Mouse (Mus musculus) intestine, embryonic 16.5 days (tissue): ENCODE results near the gene Nkx2-1. TPM values are rescaled to one million over a fixed set of nuclear protein-coding genes. Genes with fewer than 3 reads are reported as not detected.

ENCODE experiments used
- ATAC-seq: fragments of 200-750 bp; cut with Nextera tagmentation; 2 replicates; pipeline ENCODE4 v1.8.0; 2017; ENCODE audit warnings: moderate TSS enrichment, moderate library complexity
- H3K27ac ChIP-seq: fragments of 300-500 bp; sonication (generic); 2 replicates; pipeline ENCODE4 v1.5.1; 2014; ENCODE audit warnings: mild to moderate bottlenecking, low read length
- H3K27me3 ChIP-seq: fragments of 300-500 bp; sonication (generic); replicated peaks from 2 replicates; pipeline ENCODE4 v1.6.1; 2014; ENCODE audit warnings: low read length, control low read depth, mixed read lengths; ENCODE audit not compliant: control insufficient read depth, insufficient read depth
- H3K36me3 ChIP-seq: fragments of 300-500 bp; sonication (generic); 2 replicates; pipeline ENCODE4 v1.6.1; 2014; ENCODE audit warnings: low read length, control low read depth; ENCODE audit not compliant: control insufficient read depth, insufficient read depth
- H3K4me1 ChIP-seq: fragments of 300-500 bp; sonication (generic); 2 replicates; pipeline ENCODE4 v1.6.1; 2014; ENCODE audit warnings: low read length, control low read depth, mixed read lengths; ENCODE audit not compliant: control insufficient read depth, insufficient read depth
- H3K4me2 ChIP-seq: fragments of 300-500 bp; sonication (generic); 2 replicates; pipeline ENCODE4 v1.6.1; 2014; ENCODE audit warnings: low read depth, low read length, control low read depth
- H3K4me3 ChIP-seq: fragments of 300-500 bp; sonication (generic); 2 replicates; pipeline ENCODE4 v1.5.1; 2014; ENCODE audit warnings: mild to moderate bottlenecking, low read length
- H3K9ac ChIP-seq: fragments of 300-500 bp; sonication (generic); 2 replicates; pipeline ENCODE4 v1.6.1; 2014; ENCODE audit warnings: low read depth, low read length
- H3K9me3 ChIP-seq: fragments of 300-500 bp; sonication (generic); 2 replicates; pipeline ENCODE4 v1.6.1; 2016; ENCODE audit warnings: low read length, control low read depth; ENCODE audit not compliant: control insufficient read depth
- WGBS: fragments of 180-500 bp; shearing (Covaris S2); extraction: QIAGEN DNeasy Blood & Tissue Kit; methylation state at CpG from one replicate; pipeline ENCODE4 v1.1.7; 2014; 5-methylcytosine and 5-hydroxymethylcytosine counted together
- polyA plus RNA-seq: library from polyadenylated mRNA; unstranded; fragments of >200 nt; fragmentation: Nextera tagmentation; extraction: Ambion mirVana; gene quantifications from 2 replicates; pipeline ENCODE4 v1.2.1, GENCODE M21; 2015

Nkx2-1 gene
- polyA plus RNA-seq, 1 experiment from 2014 or later: not detected

DNA sequence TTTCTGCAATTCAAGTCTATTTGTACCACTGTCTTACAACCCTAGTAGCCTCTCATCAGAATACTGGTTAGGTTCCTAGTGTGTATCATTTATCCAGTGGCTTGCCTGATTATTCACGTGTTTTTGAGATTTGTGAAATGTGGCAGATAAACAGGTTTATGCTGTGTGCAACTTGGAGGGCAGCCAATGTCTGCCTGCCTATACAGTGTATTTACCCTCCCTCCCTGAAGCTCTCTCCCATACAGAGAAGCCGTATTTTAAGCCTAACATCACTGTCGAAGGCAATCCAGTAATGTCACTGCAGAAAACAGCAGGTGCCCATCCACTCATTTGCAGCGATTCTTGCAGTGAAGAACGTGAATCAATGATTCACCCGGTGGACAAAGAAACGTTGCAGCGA lies 28.3 kb downstream of the Nkx2-1 start:
- Histone ChIP-seq H3K9me3 (no peaks in the 10 kb centered on the region), H3K27me3 (peaks cover 8% of the 10 kb centered on the region), H3K9ac (no peak overlapping the region)

DNA sequence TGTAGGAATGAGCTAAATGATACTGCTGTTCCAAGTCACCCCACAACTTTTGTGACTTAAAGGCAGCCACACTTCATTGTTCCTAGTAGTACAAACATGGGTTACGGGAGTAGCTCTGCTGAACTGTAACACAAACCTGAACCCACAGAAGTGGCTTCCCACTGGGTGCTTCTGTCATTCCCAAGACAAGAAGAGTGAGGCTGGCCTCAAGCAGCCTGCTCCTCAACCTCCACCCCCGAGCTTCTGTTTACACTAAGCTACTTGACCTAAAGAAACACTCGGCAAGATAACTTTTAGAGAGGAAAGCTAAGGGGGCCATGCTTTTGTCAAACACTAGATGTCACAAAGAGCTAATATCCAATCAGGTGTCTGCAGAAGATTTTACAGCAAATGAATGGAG lies 49.7 kb downstream of the Nkx2-1 start:
- no peaks in the 10 kb centered on the region for H3K9me3 ChIP-seq
- no peaks in the 10 kb centered on the region for H3K36me3 ChIP-seq
- WGBS: 20% methylated on average over 3 of the region's 3 CpGs
- no peaks in the 10 kb centered on the region for H3K27me3 ChIP-seq
- no peaks in the 10 kb centered on the region for H3K4me1 ChIP-seq
- no peak overlapping the region for H3K4me2 ChIP-seq
- ATAC-seq: no peak
- H3K4me3 ChIP-seq: no peak overlapping the region
- no peak overlapping the region for H3K27ac ChIP-seq
- H3K9ac ChIP-seq: no peak overlapping the region

More for the DNA sequence above, 28.3 kb downstream of the Nkx2-1 start:
- no peak overlapping the region for H3K4me3 ChIP-seq
- H3K4me2 ChIP-seq: no peak overlapping the region
- no peak overlapping the region for H3K27ac ChIP-seq
- 38% methylated on average over 8 of the region's 8 CpGs for WGBS
- no peaks in the 10 kb centered on the region for H3K4me1 ChIP-seq
- H3K36me3 ChIP-seq: no peaks in the 10 kb centered on the region
- no peak for ATAC-seq

- Histone ChIP-seq H3K4me1 (no peaks in the 10 kb centered on the region), H3K4me2 (no peak overlapping the region), H3K27ac (no peak overlapping the region), H3K4me3 (no peak overlapping the region), H3K9me3 (no peaks in the 10 kb centered on the region), H3K9ac (no peak overlapping the region), H3K27me3 (no peaks in the 10 kb centered on the region), H3K36me3 (no peaks in the 10 kb centered on the region)
- no peak for ATAC-seq
- 83% methylated on average over 10 of the region's 10 CpGs for WGBS
Observed at GRCm38 (mm10) chr12:56482606-56483005, 54.1 kb downstream of the Nkx2-1 start.

Other genes with a start within 250 kb of the Nkx2-1 start
- gene Mbip, start 191.0 kb downstream of the Nkx2-1 start, polyA plus RNA-seq: 21.3 and 24.4 TPM in 2 replicates
- not detected in 2 replicates for gene Nkx2-9, start 76.4 kb upstream of the Nkx2-1 start, polyA plus RNA-seq
- not detected in 2 replicates for gene Pax9, start 154.9 kb upstream of the Nkx2-1 start, polyA plus RNA-seq